32 mouse cellular contexts compared by ENCODE assay signal in the genomic region with DNA sequence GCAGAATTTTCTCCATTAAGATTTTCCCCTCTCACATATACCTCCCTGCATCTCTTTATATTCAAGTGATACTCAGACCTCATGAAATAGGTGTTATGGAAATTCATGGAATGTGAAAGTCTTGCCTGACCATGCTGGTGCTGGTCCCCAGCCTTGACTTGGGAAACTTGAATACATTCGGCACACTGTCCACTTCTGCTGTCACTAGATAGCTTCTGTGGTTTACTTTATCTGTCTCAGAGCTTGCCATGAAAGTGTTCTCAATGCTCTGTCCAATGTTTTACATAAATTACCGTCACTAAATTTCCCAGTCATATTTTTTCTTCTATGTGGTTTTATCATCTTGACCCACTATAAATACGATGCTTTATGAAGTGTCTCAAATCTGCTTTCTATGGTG.
"Had no signal": no experiment of that assay in that cellular context is flagged by ENCODE, and none has a peak within 500 bp of the region (broad histone marks: within the 10 kb centered on the region; RNA-seq: fewer than 3 reads in every experiment).

No protein-coding gene starts in this region.

- H3K27ac ChIP-seq: limb, embryonic 10.5 days; limb, embryonic 12.5 days; limb, embryonic 13.5 days; limb, embryonic 15.5 days; liver, embryonic 12.5 days; liver, embryonic 13.5 days; liver, embryonic 14.5 days; liver, embryonic 15.5 days; lung, embryonic 15.5 days; macrophage; midbrain, embryonic 10.5 days; midbrain, embryonic 12.5 days; midbrain, embryonic 13.5 days; midbrain, embryonic 15.5 days; neural tube, embryonic 12.5 days had no signal

- H3K4me1 ChIP-seq: limb, embryonic 12.5 days; limb, embryonic 13.5 days; limb, embryonic 15.5 days; liver, embryonic 12.5 days; liver, embryonic 13.5 days; liver, embryonic 15.5 days; lung, embryonic 15.5 days; midbrain, embryonic 15.5 days; neural tube, embryonic 12.5 days had no signal

- H3K9me3 ChIP-seq: limb, embryonic 10.5 days; limb, embryonic 12.5 days; limb, embryonic 13.5 days; limb, embryonic 15.5 days; liver, embryonic 12.5 days; liver, embryonic 13.5 days; liver, embryonic 15.5 days; lung, embryonic 15.5 days; megakaryocyte, embryonic 14.5 days; midbrain, embryonic 10.5 days; midbrain, embryonic 12.5 days; midbrain, embryonic 13.5 days; midbrain, embryonic 15.5 days; neural tube, embryonic 12.5 days had no signal

- H3K4me2 ChIP-seq: limb, embryonic 12.5 days; limb, embryonic 13.5 days; limb, embryonic 15.5 days; liver, embryonic 11.5 days; liver, embryonic 12.5 days; liver, embryonic 13.5 days; liver, embryonic 15.5 days; lung, embryonic 14.5 days; lung, embryonic 15.5 days; midbrain, embryonic 11.5 days; midbrain, embryonic 12.5 days; midbrain, embryonic 13.5 days; midbrain, embryonic 15.5 days; neural tube, embryonic 12.5 days had no signal

- DNase-seq: left cerebral cortex, postnatal 4 days; liver; liver, embryonic 13.5 days; liver, postnatal 0 days; lung, adult 18-20 months; lung, adult 2 months; lung, embryonic 14.5 days; lung, postnatal 10 days; lung, postnatal 14 days; lung, postnatal 36 days; lung, postnatal 4 days; midbrain, embryonic 14.5 days had no signal

- H3K9ac ChIP-seq: limb, embryonic 12.5 days; limb, embryonic 13.5 days; limb, embryonic 15.5 days; liver, embryonic 12.5 days; liver, embryonic 13.5 days; liver, embryonic 14.5 days; liver, embryonic 15.5 days; liver, postnatal 0 days; lung, embryonic 14.5 days; lung, embryonic 15.5 days; midbrain, embryonic 12.5 days; midbrain, embryonic 13.5 days; midbrain, embryonic 15.5 days; neural tube, embryonic 12.5 days had no signal

- ATAC-seq: liver, embryonic 12.5 days; liver, postnatal 0 days; lung, postnatal 0 days; midbrain, embryonic 13.5 days; midbrain, embryonic 15.5 days; midbrain, embryonic 16.5 days had no signal

- H3K27me3 ChIP-seq: limb, embryonic 12.5 days; limb, embryonic 13.5 days; limb, embryonic 15.5 days; liver, embryonic 12.5 days; liver, embryonic 13.5 days; liver, embryonic 15.5 days; lung, embryonic 15.5 days; megakaryocyte, embryonic 14.5 days; midbrain, embryonic 12.5 days; midbrain, embryonic 13.5 days; midbrain, embryonic 15.5 days; neural tube, embryonic 12.5 days had no signal

- H3K36me3 ChIP-seq: limb, embryonic 10.5 days; limb, embryonic 12.5 days; limb, embryonic 13.5 days; limb, embryonic 15.5 days; liver, embryonic 12.5 days; liver, embryonic 13.5 days; liver, embryonic 15.5 days; lung, embryonic 15.5 days; midbrain, embryonic 10.5 days; midbrain, embryonic 12.5 days; midbrain, embryonic 13.5 days; midbrain, embryonic 15.5 days; neural tube, embryonic 12.5 days had no signal

- H3K4me3 ChIP-seq: limb, embryonic 10.5 days; limb, embryonic 12.5 days; limb, embryonic 13.5 days; limb, embryonic 15.5 days; liver, embryonic 12.5 days; liver, embryonic 13.5 days; liver, embryonic 15.5 days; lung, embryonic 15.5 days; megakaryocyte, embryonic 14.5 days; midbrain, embryonic 10.5 days; midbrain, embryonic 12.5 days; midbrain, embryonic 13.5 days; midbrain, embryonic 15.5 days; myocyte; neural tube, embryonic 12.5 days had no signal
